Mouse (Mus musculus): ENCODE results near the gene Nubp2. TPM values are rescaled to one million over a fixed set of nuclear protein-coding genes. Genes with fewer than 3 reads are reported as not detected.

Nubp2 gene
- polyA plus RNA-seq (2012; rRNA removed), result 17.6 and 19.5 TPM in 2 replicates

GRCm38 (mm10) chr17:24886134-24886931 is at the start of gene Nubp2, which contains the start of gene Spsb3:
TSS of gene Nubp2 (minus strand) at chr17:24886349.
TSS of gene Spsb3 (plus strand) at chr17:24886643.

GRCm38 (mm10) chr17:24896241-24896992 is 10.3 kb upstream of the Nubp2 start, which contains the start of gene Nme3:
TSS of gene Nme3 (plus strand) at chr17:24896500.

GRCm38 (mm10) chr17:24894995-24895547 is 8.9 kb upstream of the Nubp2 start, which contains the start of the genes Eme2 and Mrps34:
TSS of gene Eme2 (minus strand) at chr17:24895087.
TSS of gene Mrps34 (plus strand) at chr17:24895116.

DNA sequence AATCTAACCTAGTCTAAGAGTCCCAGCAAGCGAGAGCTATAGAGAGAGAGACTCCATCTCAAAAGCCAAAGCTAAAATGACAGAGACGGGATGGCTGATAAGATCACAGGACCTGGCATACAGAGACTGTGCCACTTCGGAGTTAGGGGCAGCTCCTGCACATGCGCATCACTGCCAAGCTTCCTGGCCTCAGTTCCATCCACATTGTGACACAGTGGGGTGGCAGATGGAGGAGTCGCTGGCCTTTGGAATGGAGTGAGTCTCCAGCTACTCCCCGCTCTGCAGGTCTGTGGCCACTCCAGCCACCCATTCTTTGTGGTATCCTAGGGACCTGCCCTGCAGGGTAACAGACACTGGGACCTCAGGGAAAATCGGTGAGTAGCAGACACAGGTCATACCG is 20.4 kb downstream of the Nubp2 start, which contains the start of gene Igfals:
Gene Igfals (plus strand): TSS at position 222 of the 400 bp plus-strand sequence.

GRCm38 (mm10) chr17:24850065-24850772 is 35.9 kb downstream of the Nubp2 start, which contains the start of gene Fahd1:
TSS of gene Fahd1 (minus strand) at chr17:24850364.

GRCm38 (mm10) chr17:24839842-24840241 is 46.3 kb downstream of the Nubp2 start, which contains the start of gene Hagh:
TSS of gene Hagh (plus strand) at chr17:24840143.

Other genes starting within 250 kb of the Nubp2 start
- 79.0 and 91.9 TPM in 2 replicates for gene Slc9a3r2, start 236.0 kb downstream of the Nubp2 start, polyA plus RNA-seq (2012; rRNA removed)
- gene Npw, start 227.9 kb downstream of the Nubp2 start, polyA plus RNA-seq (2012; rRNA removed), result 82.5 and 162 TPM in 2 replicates
- gene Zfp598, start 216.7 kb downstream of the Nubp2 start, polyA plus RNA-seq (2012; rRNA removed), result 38.5 and 39.1 TPM in 2 replicates
- 1.4 and 1.7 TPM in 2 replicates for gene Syngr3, start 196.4 kb downstream of the Nubp2 start, polyA plus RNA-seq (2012; rRNA removed)
- gene Gfer, start 190.2 kb downstream of the Nubp2 start, polyA plus RNA-seq (2012; rRNA removed), result 7.2 and 30.2 TPM in 2 replicates
- 11.3 and 12.3 TPM in 2 replicates for gene Noxo1, start 190.1 kb downstream of the Nubp2 start, polyA plus RNA-seq (2012; rRNA removed)
- gene Tbl3, start 178.7 kb downstream of the Nubp2 start, polyA plus RNA-seq (2012; rRNA removed), result 25.5 and 30.0 TPM in 2 replicates
- gene Rnf151, start 168.3 kb downstream of the Nubp2 start, polyA plus RNA-seq (2012; rRNA removed), result 0.13 and 0.33 TPM in 2 replicates
- gene Rps2, start 168.2 kb downstream of the Nubp2 start, polyA plus RNA-seq (2012; rRNA removed), result 1,596 and 3,241 TPM in 2 replicates
- 158 and 263 TPM in 2 replicates for gene Ndufb10, start 161.9 kb downstream of the Nubp2 start, polyA plus RNA-seq (2012; rRNA removed)
- 2.5 and 3.6 TPM in 2 replicates for gene Rpl3l, start 158.5 kb downstream of the Nubp2 start, polyA plus RNA-seq (2012; rRNA removed)
- gene Msrb1, start 149.7 kb downstream of the Nubp2 start, polyA plus RNA-seq (2012; rRNA removed), result 78.4 and 78.5 TPM in 2 replicates
- 3.0 and 3.9 TPM in 2 replicates for gene Hs3st6, start 133.4 kb downstream of the Nubp2 start, polyA plus RNA-seq (2012; rRNA removed)
- gene Meiob, start 82.1 kb downstream of the Nubp2 start, polyA plus RNA-seq (2012; rRNA removed), result not detected in 2 replicates
- 37.2 and 61.0 TPM in 2 replicates for gene Hagh, start 46.2 kb downstream of the Nubp2 start, polyA plus RNA-seq (2012; rRNA removed)
- 5.4 and 6.5 TPM in 2 replicates for gene Fahd1, start 36.0 kb downstream of the Nubp2 start, polyA plus RNA-seq (2012; rRNA removed)
- gene Igfals, start 20.4 kb downstream of the Nubp2 start, polyA plus RNA-seq (2012; rRNA removed), result 2.3 and 5.1 TPM in 2 replicates
- 55.4 and 87.4 TPM in 2 replicates for gene Spsb3, start 294 bp upstream of the Nubp2 start, polyA plus RNA-seq (2012; rRNA removed)
- gene Eme2, start 8.7 kb upstream of the Nubp2 start, polyA plus RNA-seq (2012; rRNA removed), result 12.9 and 16.6 TPM in 2 replicates
- 92.5 and 285 TPM in 2 replicates for gene Mrps34, start 8.8 kb upstream of the Nubp2 start, polyA plus RNA-seq (2012; rRNA removed)
- gene Nme3, start 10.2 kb upstream of the Nubp2 start, polyA plus RNA-seq (2012; rRNA removed), result 25.7 and 28.0 TPM in 2 replicates
- 31.3 and 37.0 TPM in 2 replicates for gene Mapk8ip3, start 50.6 kb upstream of the Nubp2 start, polyA plus RNA-seq (2012; rRNA removed)
- gene Jpt2, start 74.3 kb upstream of the Nubp2 start, polyA plus RNA-seq (2012; rRNA removed), result 2.4 and 3.6 TPM in 2 replicates
- gene Cramp1l, start 129.4 kb upstream of the Nubp2 start, polyA plus RNA-seq (2012; rRNA removed), result 2.9 and 4.7 TPM in 2 replicates
- 2.1 and 2.7 TPM in 2 replicates for gene Ift140, start 129.7 kb upstream of the Nubp2 start, polyA plus RNA-seq (2012; rRNA removed)
- gene Tmem204, start 197.2 kb upstream of the Nubp2 start, polyA plus RNA-seq (2012; rRNA removed), result 17.1 and 18.2 TPM in 2 replicates
- gene Telo2, start 229.6 kb upstream of the Nubp2 start, polyA plus RNA-seq (2012; rRNA removed), result 7.1 and 7.3 TPM in 2 replicates
- not detected in 2 replicates for gene Ptx4, start 234.4 kb upstream of the Nubp2 start, polyA plus RNA-seq (2012; rRNA removed)
- gene Clcn7, start 247.0 kb upstream of the Nubp2 start, polyA plus RNA-seq (2012; rRNA removed), result 12.3 and 13.1 TPM in 2 replicates

All from stomach, adult 2 months (tissue).